Mouse (Mus musculus) lung, embryonic 14.5 days (tissue): ENCODE data around the gene Ptprb. TPM values are rescaled to one million over a fixed set of nuclear protein-coding genes. Genes with fewer than 3 reads are reported as not detected.

Source experiments
- ATAC-seq: fragments of 200-750 bp; cut with Nextera tagmentation; 2 replicates; pipeline ENCODE4 v1.8.0; 2017; ENCODE audit warnings: mild to moderate bottlenecking, moderate TSS enrichment, moderate library complexity; ENCODE audit not compliant: insufficient read depth
- DNase-seq: peaks from one replicate; pipeline ENCODE4 v3.0.0-alpha.2; 2015
- H3K27ac ChIP-seq: fragments of 300-500 bp; sonication (generic); 2 replicates; pipeline ENCODE4 v1.5.1; 2014; ENCODE audit warnings: low read depth, mild to moderate bottlenecking, moderate library complexity
- H3K27me3 ChIP-seq: fragments of 300-500 bp; sonication (generic); 2 replicates; pipeline ENCODE4 v1.6.1; 2014; ENCODE audit warnings: low read length, control low read depth; ENCODE audit not compliant: insufficient read depth
- H3K36me3 ChIP-seq: fragments of 300-500 bp; sonication (generic); 2 replicates; pipeline ENCODE4 v1.6.1; 2014; ENCODE audit warnings: control low read depth; ENCODE audit not compliant: insufficient read depth
- H3K4me1 ChIP-seq: fragments of 300-500 bp; sonication (generic); 2 replicates; pipeline ENCODE4 v1.6.1; 2014; ENCODE audit warnings: antibody characterized with exemption, control low read depth; ENCODE audit not compliant: insufficient read depth
- H3K4me2 ChIP-seq: fragments of 300-500 bp; sonication (generic); 2 replicates; pipeline ENCODE4 v1.6.1; 2014; ENCODE audit warnings: mild to moderate bottlenecking
- H3K4me3 ChIP-seq: fragments of 300-500 bp; sonication (generic); 2 replicates; pipeline ENCODE4 v1.5.1; 2014; ENCODE audit warnings: low read depth, low read length
- H3K9ac ChIP-seq: fragments of 300-500 bp; sonication (generic); 2 replicates; pipeline ENCODE4 v1.6.1; 2014
- H3K9me3 ChIP-seq: fragments of 300-500 bp; sonication (generic); 2 replicates; pipeline ENCODE4 v1.6.1; 2016; ENCODE audit warnings: low read depth, low read length, control low read depth
- CTCF ChIP-seq: IDR thresholded peaks from 2 replicates; pipeline ENCODE4 v1.5.1; 2016; ENCODE audit warnings: antibody characterized with exemption, low read depth
- WGBS: fragments of 180-500 bp; shearing (Covaris S2); extraction: QIAGEN DNeasy Blood & Tissue Kit; methylation state at CpG from one replicate; pipeline ENCODE4 v1.1.7; 2014; 5-methylcytosine and 5-hydroxymethylcytosine counted together
- polyA plus RNA-seq: library from polyadenylated mRNA; unstranded; fragments of >200 nt; fragmentation: Nextera tagmentation; extraction: Ambion mirVana; gene quantifications from 2 replicates; pipeline ENCODE4 v1.2.1, GENCODE M21; 2014

The Ptprb gene
- polyA plus RNA-seq, result 12.5 and 14.2 TPM in 2 replicates

DNA sequence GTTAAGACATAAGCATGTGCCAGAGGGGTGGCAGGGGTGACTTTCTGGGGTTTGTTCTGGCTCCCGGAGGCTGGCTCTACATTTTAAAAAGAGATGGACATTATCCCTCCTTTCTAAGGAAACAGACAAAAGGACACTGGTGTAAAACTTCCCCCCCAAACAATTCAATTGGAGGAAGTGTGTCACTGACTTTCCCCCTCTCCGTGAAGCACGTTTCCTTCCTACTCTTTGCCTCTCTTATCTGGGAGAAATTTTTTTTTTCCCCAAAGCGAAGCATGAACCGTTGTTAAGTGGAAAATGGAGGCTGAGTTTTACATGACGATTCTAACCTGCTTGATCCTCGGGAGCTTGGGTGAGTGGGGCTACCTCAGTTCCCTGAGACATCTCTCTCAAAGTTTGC, at the start of gene Ptprb:
Ptprb (plus strand) TSS at position 244 of the 400 bp plus-strand sequence.
- Histone ChIP-seq H3K36me3 (no peaks in the 10 kb centered on the region), H3K4me3 (peak within 1 kb of the TSS; percentile 22), H3K9ac (peak within 1 kb of the TSS; percentile 29; the same call in 1 of the 2 replicates), H3K4me1 (no peaks in the 10 kb centered on the region), H3K9me3 (no peaks in the 10 kb centered on the region), H3K27me3 (no peaks in the 10 kb centered on the region), H3K27ac (peak within 1 kb of the TSS; percentile 36; the same call in 1 of the 2 replicates), H3K4me2 (peak within 1 kb of the TSS; percentile 37)
- WGBS, result 44% methylated on average over 7 of the region's 7 CpGs
- DNase-seq, result peak; percentile 46
- ATAC-seq, result no peak
- TF ChIP-seq CTCF, result no peak

DNA sequence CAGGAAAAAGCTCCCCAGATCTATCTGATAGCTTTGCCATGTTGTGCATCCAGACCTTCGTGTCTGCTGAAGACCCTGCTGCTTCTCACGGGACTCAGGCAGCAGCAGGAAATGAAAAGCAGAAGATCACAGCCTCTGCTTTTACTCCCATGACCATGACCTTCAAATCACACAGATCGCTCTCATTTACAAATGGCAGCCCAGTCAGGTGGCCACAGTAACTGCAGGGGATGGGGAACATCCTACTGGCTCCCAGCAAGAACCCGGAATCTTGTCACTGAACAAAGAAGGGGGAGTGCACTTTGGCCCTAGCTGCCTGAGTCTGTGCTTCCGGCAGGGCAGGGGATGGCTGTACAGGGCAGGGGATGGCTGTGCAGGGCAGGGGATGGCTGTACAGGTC, 40.0 kb upstream of the Ptprb start:
- no peaks in the 10 kb centered on the region for H3K9me3 ChIP-seq
- no peak overlapping the region for H3K4me3 ChIP-seq
- no peaks in the 10 kb centered on the region for H3K36me3 ChIP-seq
- WGBS, result 63% methylated on average over 5 of the region's 5 CpGs
- no peak for TF ChIP-seq CTCF
- no peak for DNase-seq
- no peak overlapping the region for H3K27ac ChIP-seq
- no peak overlapping the region for H3K9ac ChIP-seq
- ATAC-seq, result no peak
- H3K27me3 ChIP-seq, result no peaks in the 10 kb centered on the region
- H3K4me2 ChIP-seq, result no peak overlapping the region
- H3K4me1 ChIP-seq, result no peaks in the 10 kb centered on the region

DNA sequence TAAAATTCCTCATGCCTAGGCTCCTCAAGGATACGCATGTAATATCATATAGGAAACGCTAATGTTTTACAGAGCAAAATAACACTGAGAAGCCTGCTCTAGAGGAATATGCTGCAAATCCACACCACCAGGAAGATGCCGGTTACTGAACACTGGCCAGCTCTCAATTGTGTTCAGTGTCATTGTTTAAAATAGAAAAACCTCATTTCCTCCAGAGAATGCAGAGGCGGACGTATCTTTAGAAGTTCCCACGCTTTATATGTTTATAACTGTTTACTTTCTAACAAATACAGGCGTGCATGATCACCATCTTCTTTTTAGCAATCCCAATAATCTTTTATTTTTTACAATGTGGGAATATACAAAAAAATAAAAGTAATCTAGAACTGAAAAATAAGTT, 33.1 kb upstream of the Ptprb start:
- Histone ChIP-seq H3K9ac (no peak overlapping the region), H3K27ac (no peak overlapping the region), H3K4me2 (no peak overlapping the region), H3K36me3 (no peaks in the 10 kb centered on the region), H3K4me1 (no peaks in the 10 kb centered on the region), H3K27me3 (no peaks in the 10 kb centered on the region), H3K9me3 (no peaks in the 10 kb centered on the region), H3K4me3 (no peak overlapping the region)
- TF ChIP-seq CTCF, result no peak
- ATAC-seq (no peak), DNase-seq (peak; percentile 60)
- WGBS, result 46% methylated on average over 7 of the region's 7 CpGs

DNA sequence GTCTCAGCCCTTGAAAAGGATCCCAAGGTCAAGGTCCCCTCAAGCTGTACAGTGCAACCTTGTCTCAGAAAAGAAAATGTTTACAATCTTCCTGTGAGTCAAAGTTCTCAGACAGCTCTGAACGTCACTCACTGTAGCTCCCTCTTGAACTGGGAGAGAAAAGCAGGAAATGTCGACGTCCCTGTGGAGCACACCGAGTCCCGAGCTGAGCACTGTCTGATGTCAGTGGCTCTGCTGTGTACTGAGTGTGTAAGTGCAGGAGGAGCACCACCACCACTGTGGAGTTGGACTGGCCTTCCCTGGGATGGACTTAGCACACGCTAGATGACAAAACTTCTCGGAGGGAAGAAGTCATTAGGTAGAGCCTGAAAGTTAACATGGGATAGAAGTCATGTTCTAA, 31.9 kb upstream of the Ptprb start:
- Histone ChIP-seq H3K36me3 (no peaks in the 10 kb centered on the region), H3K27me3 (no peaks in the 10 kb centered on the region), H3K4me2 (no peak overlapping the region), H3K9ac (no peak overlapping the region), H3K4me3 (no peak overlapping the region), H3K9me3 (no peaks in the 10 kb centered on the region), H3K27ac (no peak overlapping the region), H3K4me1 (no peaks in the 10 kb centered on the region)
- 28% methylated on average over 7 of the region's 7 CpGs for WGBS
- no peak for TF ChIP-seq CTCF
- ATAC-seq (no peak), DNase-seq (peak; percentile 13)

DNA sequence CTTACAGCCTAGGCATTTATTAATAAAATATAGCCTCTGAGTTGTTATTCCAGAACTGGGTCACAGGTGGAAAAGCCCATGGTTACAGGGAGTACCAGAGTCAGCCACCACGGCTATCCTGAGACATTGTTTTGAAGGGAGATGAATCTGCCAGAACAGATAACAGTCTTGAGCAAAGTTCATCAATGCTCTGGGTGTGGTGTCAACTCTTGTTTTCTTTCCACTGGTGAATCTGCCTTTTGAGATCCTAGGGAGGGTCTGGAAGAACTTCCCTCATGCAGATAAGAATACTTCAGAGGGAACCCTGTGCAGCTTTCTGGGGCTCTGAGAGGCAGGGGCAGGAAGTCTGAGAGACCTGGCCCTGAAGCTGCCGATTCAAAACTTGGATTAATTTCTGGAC, 29.7 kb upstream of the Ptprb start:
- Histone ChIP-seq H3K27me3 (no peaks in the 10 kb centered on the region), H3K9me3 (no peaks in the 10 kb centered on the region), H3K4me1 (no peaks in the 10 kb centered on the region), H3K27ac (no peak overlapping the region), H3K4me3 (no peak overlapping the region), H3K9ac (no peak overlapping the region), H3K4me2 (no peak overlapping the region), H3K36me3 (no peaks in the 10 kb centered on the region)
- ATAC-seq (no peak), DNase-seq (no peak)
- no peak for TF ChIP-seq CTCF
- WGBS, result 47% methylated on average over 2 of the region's 2 CpGs

- H3K36me3 ChIP-seq, result no peaks in the 10 kb centered on the region
- H3K4me2 ChIP-seq, result no peak overlapping the region
- DNase-seq (no peak), ATAC-seq (no peak)
- H3K9me3 ChIP-seq, result no peaks in the 10 kb centered on the region
- no peak overlapping the region for H3K4me3 ChIP-seq
- 85% methylated on average over 7 of the region's 7 CpGs for WGBS
- no peak overlapping the region for H3K27ac ChIP-seq
- no peaks in the 10 kb centered on the region for H3K27me3 ChIP-seq
- no peak overlapping the region for H3K9ac ChIP-seq
- no peaks in the 10 kb centered on the region for H3K4me1 ChIP-seq
- no peak for TF ChIP-seq CTCF
Observed at GRCm38 (mm10) chr10:116252668-116253067, 22.7 kb upstream of the Ptprb start.

DNA sequence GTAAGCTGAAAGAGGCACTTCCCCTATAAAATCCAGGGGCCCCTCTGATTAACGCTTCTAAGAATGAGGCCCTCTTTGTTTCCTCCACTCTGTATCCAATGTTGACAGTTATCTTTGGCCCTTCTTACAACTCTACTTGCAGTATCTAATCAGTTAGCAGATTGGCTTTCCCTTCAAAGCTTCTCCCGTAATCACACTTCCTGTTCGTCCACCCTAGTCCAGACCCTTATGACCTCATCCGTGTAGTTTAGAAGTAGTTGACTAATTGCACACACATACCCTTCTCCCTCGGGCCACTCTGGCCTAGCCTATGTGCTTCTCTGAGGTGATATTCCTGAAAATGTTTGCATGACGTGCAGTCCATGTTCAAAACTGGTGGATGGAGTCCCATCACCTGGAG, 21.4 kb upstream of the Ptprb start:
- TF ChIP-seq CTCF, result no peak
- WGBS, result 30% methylated on average over 6 of the region's 6 CpGs
- Histone ChIP-seq H3K4me3 (no peak overlapping the region), H3K9me3 (no peaks in the 10 kb centered on the region), H3K4me2 (no peak overlapping the region), H3K4me1 (no peaks in the 10 kb centered on the region), H3K27ac (no peak overlapping the region), H3K36me3 (no peaks in the 10 kb centered on the region), H3K9ac (no peak overlapping the region), H3K27me3 (no peaks in the 10 kb centered on the region)
- no peak for ATAC-seq
- no peak for DNase-seq

DNA sequence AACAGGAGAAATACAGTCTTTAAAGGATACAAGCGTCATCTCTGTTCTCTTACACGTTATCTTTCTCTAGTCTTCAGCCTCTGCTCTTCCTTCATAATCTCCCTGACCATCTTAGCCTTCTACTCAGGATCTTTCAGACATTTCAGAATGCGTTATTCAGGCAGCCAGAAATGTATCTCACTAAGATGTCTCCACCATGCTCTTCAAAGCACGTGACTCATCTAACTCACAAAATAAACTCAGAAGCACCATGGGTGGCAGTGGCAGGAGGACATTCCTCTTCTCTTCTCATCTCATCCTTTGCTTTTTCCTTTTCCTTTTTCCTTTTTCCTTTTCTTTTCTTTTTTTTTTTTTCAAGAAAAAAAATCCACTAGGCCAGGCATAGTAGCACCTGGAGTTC, 16.0 kb upstream of the Ptprb start:
- 64% methylated on average over 4 of the region's 4 CpGs for WGBS
- Histone ChIP-seq H3K9ac (no peak overlapping the region), H3K4me2 (no peak overlapping the region), H3K27ac (no peak overlapping the region), H3K9me3 (no peaks in the 10 kb centered on the region), H3K36me3 (no peaks in the 10 kb centered on the region), H3K4me3 (no peak overlapping the region), H3K4me1 (peaks cover 2% of the 10 kb centered on the region; the same call in 1 of the 2 replicates), H3K27me3 (no peaks in the 10 kb centered on the region)
- no peak for TF ChIP-seq CTCF
- no peak for ATAC-seq
- DNase-seq, result no peak
